Mouse (Mus musculus) layer of hippocampus, postnatal 25 days (tissue): ENCODE measurements at regions not wholly inside any gene's neighbourhood (a gene's known extent, or its start where the extent isn't known, plus 50 kb on each side); places are given as distances from the start of the nearest gene placed in this dataset.

Source experiments
- DNase-seq, 2 experiments: peaks; one replicate each; pipeline ENCODE4 v3.0.0; 2022; ENCODE audit warnings: mixed read lengths in 2 of 2, low spot score in 1 of 2; ENCODE audit errors: extremely low spot score in 1 of 2

DNA sequence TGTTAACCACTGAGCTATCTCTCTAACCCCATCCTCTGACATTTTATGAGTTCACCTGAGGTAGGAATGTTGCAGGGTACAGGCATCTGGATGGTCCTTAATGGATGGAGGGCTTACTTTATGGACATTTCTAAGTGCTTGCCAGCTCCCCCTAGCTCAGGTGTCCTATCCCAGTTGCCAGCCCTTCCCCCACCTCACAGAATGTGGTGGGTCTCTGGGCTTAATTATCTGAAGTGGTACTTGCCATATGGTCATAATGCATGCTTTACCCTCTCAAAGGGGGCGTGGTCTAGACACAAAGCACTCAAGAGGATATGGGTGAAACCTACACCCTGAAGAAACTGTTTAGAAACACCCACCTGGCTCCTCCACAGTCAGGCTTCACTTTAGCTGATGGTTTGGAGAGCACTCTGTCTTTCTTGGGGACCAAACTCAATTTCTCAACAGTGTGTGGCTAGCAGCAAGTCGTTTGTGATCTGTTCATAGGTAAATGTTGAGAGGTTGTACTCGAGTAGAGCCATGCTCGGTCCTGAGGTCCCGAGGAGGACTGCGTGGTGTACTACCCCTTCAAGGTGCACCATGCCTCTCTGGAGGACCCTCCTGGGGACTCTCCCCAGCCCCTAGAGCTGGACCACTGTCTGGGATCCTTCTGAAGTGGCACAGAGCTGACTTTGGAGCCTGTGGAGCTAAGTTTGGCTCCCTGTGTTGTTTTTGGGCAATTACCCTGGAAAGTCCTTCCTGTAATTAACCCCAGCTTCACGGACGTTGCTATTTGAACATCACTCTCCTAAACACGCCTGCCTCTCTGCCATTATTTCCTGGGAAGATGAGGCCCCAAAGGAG lies 338.8 kb upstream of the Sall1 start:
- no peak for DNase-seq

DNA sequence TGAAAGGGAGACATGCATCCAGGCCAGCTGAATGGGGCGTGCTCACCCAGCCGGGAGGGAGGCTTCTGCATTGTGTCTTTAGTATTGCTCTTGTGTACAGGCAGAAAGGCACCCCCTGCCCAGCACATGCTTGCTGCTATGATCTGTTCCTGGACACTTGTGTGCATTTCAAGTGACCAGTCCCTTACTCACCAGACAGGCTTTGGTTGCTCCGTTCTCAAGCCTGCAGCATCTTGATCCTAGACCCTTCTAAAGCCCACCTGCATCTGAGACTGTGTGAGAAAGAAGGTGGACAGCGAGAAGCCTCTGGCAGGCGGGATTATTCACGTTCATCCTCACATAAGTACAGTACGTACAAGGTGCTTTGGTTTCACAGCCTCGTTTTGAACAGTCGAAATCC lies 336.5 kb upstream of the Sall1 start:
- no peak for DNase-seq

DNA sequence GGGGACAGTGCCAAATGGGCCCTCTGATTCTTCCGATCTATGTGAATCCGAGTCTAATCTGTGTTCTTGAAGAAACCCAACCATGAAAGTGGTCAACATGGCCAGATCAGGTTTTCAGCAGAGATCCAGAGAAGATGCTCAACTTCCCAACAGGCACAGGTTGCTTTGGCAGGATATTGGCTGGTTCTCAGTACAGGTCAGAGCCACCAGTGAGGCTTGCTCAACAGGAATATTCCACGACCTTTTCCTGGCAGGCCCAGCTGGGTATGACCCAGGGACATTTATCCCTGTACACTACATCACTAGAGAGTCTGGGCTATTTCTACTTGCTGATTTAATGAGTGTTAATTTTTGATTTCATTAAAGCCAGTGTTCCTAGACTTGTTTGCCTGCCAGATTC lies 328.8 kb upstream of the Sall1 start:
- DNase-seq, result no peak

DNA sequence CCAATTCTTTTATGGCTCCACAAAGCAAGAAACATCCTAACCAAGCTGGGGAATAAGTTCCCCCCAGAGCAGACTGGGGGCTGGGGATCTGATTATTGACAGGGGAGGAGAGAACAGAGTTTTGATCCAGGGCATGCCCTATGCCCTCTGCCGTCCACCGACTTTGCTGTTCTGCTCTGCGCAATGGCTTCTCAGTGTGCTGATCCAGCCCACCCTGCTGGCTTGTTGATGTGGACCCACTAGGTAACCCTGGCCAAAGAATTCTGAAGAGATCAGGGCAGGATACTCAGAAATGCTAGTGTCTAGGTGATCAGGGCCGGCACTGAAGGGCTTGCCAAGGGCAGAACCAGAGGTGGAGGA lies 327.8 kb upstream of the Sall1 start:
- DNase-seq, result no peak

DNA sequence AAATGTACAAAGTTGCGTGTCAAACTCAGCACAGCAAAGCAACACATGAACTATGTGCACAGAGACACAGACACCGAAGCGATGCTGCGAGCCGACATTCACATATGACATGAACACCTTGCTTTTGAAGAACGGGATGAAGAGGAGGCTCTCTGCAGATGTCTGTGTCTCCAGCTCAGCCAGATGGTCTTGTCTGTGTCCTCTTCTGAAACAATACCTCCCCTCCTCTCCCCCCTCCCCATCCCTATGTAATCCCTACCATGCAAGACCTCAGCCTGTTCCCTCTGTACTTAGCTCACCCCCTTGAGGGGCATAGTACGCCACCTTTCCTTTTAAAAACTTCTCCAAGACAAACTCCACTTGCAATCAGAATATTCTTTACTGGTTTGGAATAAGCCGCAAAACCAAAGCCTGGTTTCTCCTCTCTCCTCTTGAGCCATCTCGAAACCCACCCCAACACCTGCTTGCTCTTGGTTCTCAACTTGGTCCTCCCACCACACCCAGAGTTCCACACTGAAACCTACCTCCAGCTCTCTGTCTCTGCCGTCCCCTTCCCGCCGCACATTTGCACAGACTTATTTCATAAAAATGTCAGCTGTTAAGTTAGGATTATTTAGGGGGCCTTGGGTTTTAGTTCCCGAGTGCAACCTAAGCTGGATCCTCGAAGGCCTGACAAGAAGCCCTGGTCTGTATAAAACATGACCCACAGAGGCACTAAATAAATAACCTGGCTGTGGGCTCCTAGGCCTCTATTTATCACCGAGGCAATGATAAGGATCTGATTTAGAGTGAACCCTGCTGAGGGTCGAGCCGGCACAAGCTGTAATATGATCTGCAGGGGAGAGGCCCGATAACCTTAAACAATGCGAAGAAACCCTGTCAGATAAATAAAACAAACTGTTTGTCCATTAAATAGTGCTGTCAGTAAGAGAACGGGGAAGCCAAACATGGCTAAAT lies 327.1 kb upstream of the Sall1 start:
- no peak for DNase-seq

DNA sequence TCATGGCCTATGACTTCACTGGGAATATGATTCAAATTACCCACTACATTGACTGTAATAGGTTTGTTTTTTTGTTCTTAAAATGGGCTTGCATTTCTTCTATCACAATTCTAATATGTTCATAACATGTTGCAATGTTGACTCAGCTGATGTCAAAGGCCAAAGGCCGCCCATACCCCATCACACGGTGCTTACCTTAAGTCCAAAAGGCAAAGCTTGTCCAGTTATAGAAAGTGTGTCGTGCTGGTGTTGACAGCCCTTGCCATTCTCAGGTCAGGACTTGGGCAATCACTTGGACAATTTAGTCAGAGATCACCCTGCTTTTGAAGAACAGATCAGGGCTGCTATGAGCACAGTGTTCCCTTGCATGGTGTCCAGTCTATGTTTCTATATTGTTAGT lies 321.5 kb upstream of the Sall1 start:
- DNase-seq, result no peak

DNA sequence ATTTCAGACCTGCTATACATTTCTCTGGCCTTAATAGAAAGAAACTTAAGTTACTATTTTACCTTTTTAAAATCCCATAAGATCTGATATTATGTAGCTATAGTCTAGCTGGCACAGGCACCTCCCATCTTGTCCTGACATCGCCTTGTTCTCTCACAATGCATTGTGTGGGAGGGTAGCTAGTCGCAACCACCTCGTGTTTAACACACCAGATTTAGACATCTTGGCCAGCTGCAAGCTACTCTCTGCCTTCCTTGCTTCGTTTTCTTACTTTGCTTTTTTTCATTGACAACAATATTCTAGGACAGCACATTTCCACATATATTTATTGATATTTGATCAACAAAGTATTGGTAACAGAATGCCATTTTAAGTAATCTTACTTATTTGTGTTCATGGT lies 314.4 kb upstream of the Sall1 start:
- DNase-seq, result no peak

DNA sequence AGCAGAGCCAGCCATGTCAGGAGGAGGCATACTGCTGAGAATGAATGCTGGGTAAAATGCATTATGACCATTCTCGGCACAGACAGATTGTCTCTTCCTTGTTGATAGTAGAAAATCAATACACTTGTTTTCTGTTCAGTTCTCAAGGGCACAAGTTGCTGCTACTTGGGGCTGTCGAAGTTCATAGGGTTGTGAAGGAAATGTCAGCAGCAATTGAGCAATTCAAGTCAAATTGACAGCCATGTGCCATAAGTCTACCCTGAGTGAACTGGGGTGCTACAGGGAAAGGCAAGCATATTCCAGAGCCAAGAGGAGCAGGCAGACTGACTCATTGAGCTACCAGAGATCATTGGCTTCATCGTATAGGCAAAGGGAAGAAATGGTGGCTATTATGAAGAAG lies 301.6 kb upstream of the Sall1 start:
- no peak for DNase-seq

DNA sequence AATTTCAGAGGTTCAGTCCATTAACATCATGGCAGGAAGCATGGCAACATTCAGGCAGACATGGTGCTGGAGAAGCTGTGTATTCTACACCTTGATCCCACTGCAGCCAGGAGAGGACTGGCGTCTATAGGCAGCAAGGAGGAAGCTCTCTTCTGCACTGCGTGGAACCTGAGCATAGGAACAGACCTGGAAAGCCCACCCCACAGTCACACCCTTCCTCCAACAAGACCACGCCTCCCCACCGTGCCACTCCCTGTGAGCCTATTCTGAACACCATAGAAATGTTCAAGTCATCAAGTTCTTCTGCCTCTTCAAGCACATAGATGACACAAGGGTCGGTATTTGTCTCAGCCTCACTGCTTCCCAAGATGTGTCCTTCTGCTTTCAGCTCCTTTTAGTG lies 297.7 kb upstream of the Sall1 start:
- DNase-seq, result no peak

DNA sequence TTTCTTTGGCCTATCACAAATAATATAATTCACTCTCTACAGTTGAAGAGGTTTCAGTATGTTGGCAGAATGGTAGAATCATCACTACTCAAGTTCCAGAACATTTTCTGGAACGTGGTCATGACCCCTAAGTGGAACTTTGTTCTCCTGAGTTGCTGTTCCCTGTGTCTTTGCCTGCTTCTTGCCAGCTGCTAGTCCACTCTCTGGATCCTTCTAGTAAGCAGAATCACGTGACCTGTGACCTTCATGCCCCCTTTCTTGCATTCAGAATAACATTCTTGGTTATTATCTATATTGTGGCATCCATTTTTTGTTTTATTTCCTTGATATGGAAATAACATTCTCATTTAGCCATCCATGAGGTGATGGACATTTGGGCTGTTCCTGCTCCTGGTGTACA lies 291.5 kb upstream of the Sall1 start:
- DNase-seq, result no peak

DNA sequence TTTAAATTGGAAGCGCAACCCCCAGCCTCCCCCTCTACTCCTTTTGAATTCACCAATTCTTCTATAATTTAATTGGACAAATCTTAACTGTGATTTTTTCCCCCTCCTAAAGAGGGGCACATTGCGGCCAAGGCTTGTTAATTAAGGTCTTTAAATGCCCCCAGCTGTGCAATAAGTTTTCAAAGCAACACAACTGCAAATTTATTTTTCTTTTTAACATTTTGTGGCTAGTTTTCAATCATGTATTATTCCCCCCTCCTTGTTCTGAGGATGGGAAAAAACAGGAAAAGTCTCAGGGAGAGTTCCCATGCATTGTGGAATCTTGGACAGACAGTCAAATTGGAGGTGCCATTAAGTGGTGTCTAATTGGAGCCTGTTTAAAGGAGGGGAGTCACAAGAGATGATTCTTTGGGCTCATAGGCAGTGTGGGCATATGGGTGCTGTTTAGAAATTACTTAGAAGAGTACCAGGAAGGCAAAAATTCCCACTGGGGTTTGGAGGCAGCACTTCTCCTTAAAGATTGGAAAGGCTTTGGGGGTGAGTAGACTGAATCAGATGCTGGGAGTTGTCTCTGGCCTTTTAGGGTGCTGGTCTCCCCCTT lies 281.9 kb upstream of the Sall1 start:
- DNase-seq, result no peak

DNA sequence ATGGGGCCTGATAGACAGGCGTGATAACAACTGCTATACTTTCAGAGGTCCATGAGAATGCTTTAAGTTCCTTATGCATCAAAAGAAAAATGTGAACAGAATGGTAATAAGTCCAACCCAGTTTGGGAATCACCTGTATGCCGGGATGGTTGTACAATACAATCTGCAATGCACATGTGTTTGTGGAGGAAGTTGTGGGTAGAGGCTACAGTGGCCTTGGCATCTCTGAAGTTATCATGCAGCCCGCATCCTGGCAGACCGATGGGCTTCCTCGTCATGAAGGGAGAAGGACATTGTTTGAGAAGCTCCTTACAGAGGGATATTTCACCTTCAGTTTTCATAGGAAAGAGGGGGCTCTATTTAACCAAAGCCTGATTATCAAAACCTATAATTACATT lies 281.3 kb upstream of the Sall1 start:
- DNase-seq, result no peak

DNA sequence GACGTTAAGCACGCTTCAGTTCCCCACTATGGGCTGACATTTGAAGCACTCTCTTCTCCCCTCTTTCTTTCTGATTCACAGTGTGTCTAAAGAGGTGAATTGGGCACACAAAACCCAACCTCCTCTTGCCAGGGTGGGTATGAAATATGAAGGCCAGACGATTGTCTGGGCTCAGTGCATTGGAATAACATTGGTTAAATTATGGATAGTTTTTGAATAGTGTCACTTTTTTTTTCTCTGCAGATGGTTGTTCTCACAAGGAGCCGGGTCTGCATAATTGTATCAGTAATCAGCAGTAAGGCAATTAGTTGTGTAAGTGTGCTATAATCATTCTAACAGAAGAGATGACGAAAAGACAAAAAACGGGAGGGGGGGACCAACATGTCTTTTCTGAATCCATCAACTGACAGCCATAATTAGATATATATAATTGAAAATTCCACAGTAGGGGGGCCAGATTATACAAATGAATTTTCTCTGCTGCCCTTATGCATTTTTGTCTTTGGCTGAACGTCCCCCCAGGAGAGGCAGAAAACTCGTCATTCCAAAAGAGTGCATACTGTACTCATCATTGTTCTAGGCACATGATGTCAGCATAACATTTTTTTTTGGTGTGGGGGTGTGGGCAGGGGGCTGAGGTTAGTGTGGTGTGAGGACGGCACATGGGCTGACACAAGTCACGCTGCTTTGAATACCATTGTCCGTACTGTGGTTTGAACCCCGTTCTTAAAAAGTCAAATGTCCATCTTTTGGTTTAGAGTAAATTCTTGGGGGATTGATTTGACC lies 280.7 kb upstream of the Sall1 start:
- no peak for DNase-seq

DNA sequence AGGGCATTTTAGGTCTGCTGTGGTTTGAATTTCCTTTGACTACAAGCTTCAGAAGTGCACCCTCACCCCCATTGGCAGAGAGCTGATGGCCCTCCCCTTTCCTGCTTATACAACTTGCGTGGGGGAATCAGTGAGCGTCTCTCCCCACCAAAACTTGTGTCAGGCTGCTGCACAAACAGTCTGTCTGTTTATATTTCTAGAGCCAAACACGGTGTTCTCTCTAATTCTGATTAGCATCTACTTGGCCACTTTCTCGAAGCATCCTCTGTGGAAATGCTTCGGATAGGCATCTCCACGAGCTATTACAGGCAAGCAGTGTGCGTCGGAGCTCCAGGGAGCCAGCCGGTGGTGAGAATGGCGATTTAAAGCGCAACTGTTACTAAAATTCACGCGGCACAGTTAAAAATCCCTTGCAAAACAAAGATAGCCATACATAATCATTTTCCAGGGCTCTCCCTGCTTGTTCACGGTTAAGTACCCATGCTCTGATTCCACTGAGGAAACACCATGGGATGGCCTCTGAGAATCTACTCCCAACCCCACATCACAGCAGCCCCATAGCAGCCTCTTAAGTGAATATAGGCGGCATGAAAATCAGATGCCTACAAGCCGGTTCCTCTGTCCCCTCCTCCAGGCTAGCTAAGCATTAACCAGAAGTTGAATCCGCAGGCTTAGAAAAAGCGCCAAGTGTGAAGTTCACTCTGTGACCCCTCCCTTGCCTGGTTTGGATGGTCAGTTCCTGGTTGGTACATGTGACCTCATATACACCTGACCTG lies 273.7 kb upstream of the Sall1 start:
- no peak for DNase-seq

DNA sequence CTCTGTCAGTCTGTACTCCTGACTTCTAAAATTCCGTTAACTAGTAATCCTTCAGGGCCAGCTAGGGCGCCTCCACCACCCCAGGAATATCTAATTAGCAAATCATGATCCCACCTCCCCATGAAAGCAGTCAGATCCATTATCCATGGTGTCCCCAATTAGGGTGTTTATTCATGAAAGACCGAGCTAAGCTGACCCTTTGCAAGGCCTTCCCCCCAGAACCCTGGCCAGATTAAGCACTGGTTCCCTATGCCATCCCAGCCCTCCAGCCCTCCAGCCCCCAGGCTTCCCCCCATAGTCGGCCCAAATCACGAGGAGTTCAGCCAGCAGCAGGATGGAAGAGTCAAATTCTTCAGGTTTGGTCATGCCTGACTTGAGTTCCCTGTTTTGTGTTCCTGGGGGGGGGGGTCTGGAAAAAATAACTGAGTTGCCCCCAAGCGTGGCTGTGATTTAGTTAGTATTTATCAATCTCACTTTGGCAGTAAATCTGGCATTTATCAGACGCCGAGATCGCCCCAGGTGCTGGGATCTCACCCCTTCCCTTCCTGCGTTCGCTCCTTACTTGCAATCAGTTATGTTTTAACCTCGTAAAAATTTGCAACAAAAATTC lies 272.7 kb upstream of the Sall1 start:
- no peak for DNase-seq

DNA sequence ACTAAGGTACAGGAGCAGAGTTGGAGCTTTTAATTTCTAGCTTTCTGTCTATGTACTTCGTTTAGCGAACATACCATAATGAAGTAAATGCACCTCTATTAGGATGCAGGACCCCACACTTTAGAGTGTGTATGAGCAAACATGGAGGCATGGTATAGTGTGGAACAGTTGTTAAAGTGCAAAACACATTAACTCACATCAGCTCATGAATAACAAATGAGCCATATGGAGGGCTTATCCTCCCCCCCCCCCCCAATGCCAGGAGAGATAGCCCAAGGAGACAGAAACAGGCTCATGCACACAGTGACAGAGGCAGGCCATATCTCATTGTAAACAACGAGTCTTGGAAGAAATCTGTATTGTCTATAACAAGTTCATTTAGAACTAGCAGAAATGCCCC lies 270.9 kb upstream of the Sall1 start:
- DNase-seq, result no peak

DNA sequence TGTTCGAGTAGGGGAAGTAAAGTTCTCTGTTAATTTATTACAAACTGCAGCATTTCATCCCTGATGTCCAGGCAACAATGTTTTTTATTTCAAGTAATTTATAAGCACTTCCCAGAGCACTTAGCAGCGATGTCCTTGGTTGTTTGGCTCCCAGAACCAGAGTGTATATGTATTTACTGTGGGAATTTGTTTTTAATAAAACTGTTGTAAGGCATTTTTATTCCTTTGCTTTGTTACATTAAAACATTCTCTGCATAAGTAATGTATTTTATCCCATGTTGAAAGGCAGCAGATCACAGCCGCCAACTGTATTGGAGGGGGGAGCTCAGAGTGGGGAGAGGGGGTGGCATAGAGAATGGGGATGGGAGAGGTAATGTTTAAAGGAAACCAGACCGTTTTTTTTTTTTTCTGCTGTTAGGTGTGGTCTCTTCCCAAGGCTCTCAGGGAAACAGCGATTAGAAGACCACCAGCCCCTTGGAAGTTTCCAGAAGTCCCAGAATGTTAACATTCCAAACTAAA lies 266.8 kb upstream of the Sall1 start:
- DNase-seq, result no peak

DNA sequence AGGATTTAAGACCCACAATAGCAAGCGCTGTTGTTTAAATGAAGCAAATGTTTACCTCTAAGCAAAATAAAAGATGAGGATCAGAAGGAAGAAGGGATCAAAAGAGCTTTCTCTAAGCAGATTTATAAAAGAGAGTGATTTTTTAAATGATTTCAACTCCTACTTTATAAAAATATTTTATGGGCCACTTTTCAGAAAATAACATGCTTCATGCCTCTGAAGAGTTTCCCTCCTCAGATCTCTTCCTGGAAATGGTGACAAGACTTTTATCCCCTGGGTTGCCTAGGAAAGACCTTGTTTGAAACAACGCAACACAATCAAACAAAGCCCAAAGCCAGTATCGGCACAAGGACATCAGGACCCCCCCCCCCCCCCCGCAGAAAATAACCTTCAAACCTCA lies 265.6 kb upstream of the Sall1 start:
- no peak for DNase-seq

DNA sequence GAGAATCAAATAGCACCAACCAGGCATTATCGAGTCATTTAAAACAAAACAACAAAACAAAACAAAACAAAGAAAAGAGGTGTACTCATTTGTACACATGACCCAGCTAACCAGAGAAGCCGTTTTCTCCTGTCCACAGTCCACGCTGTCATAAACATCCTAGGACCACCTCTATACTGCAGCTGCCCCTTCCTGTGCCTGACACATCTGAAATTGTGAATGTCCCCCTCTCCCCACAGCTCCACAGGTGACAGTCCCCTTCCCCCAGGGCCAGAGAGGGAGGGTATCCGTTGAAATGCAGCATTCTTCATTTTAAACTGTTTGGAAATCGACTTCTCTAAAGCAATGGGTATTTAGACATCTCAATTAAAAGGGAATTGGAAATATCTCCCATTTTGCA lies 265.0 kb upstream of the Sall1 start:
- no peak for DNase-seq
